Mouse (Mus musculus) CH12.LX (cell line): ENCODE results near the gene Irak4. TPM values are rescaled to one million over a fixed set of nuclear protein-coding genes. Genes with fewer than 3 reads are reported as not detected.

Experiments
- DNase-seq: peaks from one replicate; pipeline ENCODE4 v3.0.0-alpha.2; 2013; ENCODE audit errors: extremely low read depth
- H3K27ac ChIP-seq: 2 replicates; pipeline ENCODE4 v1.5.1; 2012; ENCODE audit warnings: low read depth, mild to moderate bottlenecking, control low read depth, moderate library complexity; ENCODE audit not compliant: insufficient read depth
- H3K27me3 ChIP-seq: replicated peaks from 2 replicates; pipeline ENCODE3; 2012; ENCODE audit warnings: inconsistent platforms
- H3K36me3 ChIP-seq, 2 experiments: replicated peaks in 1 of 2; 2 replicates each; pipeline versions ENCODE3 to v1.6.1; 2012; ENCODE audit warnings: inconsistent platforms in 1 of 2, low read length in 1 of 2, mild to moderate bottlenecking in 1 of 2, mixed read lengths in 1 of 2, moderate library complexity in 1 of 2; ENCODE audit not compliant: control insufficient read depth in 1 of 2, insufficient read depth in 1 of 2
- H3K4me1 ChIP-seq, 2 experiments: 2 replicates each; pipeline ENCODE4 v1.6.1; 2012; ENCODE audit warnings: inconsistent platforms in 1 of 2, moderate library complexity in 1 of 2; ENCODE audit not compliant: insufficient read depth in 2 of 2, control insufficient read depth in 1 of 2
- H3K4me2 ChIP-seq: 2 replicates; pipeline ENCODE4 v1.6.1; 2012; ENCODE audit warnings: low read depth, mild to moderate bottlenecking, control low read depth; ENCODE audit not compliant: poor library complexity, insufficient read depth, severe bottlenecking
- H3K4me3 ChIP-seq, 3 experiments: fragments of 150-350 bp in 1 of 3; sonication (generic) in 1 of 3; replicated peaks in 1 of 3; 2 replicates each; pipeline versions ENCODE3 to v1.5.1; 2011 to 2012; ENCODE audit warnings: low read depth in 2 of 3, low read length in 2 of 3, mild to moderate bottlenecking in 2 of 3, moderate library complexity in 2 of 3, control low read depth in 1 of 3, improper control_type of control experiment in 1 of 3, inconsistent platforms in 1 of 3, mixed read lengths in 1 of 3; ENCODE audit not compliant: poor library complexity in 1 of 3
- H3K79me2 ChIP-seq: replicated peaks from 2 replicates; pipeline ENCODE4 v1.6.1; 2012; ENCODE audit warnings: mild to moderate bottlenecking, moderate library complexity; ENCODE audit not compliant: control insufficient read depth, poor library complexity, insufficient read depth, severe bottlenecking; ENCODE audit errors: extremely low read depth
- H3K9ac ChIP-seq: 2 replicates; pipeline ENCODE4 v1.6.1; 2012; ENCODE audit warnings: low read depth, mild to moderate bottlenecking, control low read depth, moderate library complexity; ENCODE audit not compliant: insufficient read depth
- H3K9me3 ChIP-seq: replicated peaks from 2 replicates; pipeline ENCODE3; 2012; ENCODE audit warnings: low read length, inconsistent platforms, mixed read lengths
- BHLHE40 ChIP-seq: IDR thresholded peaks from 2 replicates; pipeline ENCODE4 v1.6.1; 2011; ENCODE audit warnings: mild to moderate bottlenecking, low read depth, low read length, improper control_type of control experiment
- CHD1 ChIP-seq: IDR thresholded peaks from 2 replicates; pipeline ENCODE4 v1.6.1; 2012; ENCODE audit warnings: low read depth, low read length, improper control_type of control experiment, inconsistent platforms
- CHD2 ChIP-seq: IDR thresholded peaks from 2 replicates; pipeline ENCODE4 v1.6.1; 2011; ENCODE audit warnings: low read length, improper control_type of control experiment
- CTCF ChIP-seq, 2 experiments: IDR thresholded peaks in 1 of 2; conservative IDR thresholded peaks in 1 of 2; 2 replicates each; pipeline ENCODE4 v1.5.1; 2011 to 2012; ENCODE audit warnings: low read depth in 2 of 2, low read length in 2 of 2, improper control_type of control experiment in 1 of 2, inconsistent platforms in 1 of 2, mild to moderate bottlenecking in 1 of 2, moderate library complexity in 1 of 2
- E2F4 ChIP-seq: IDR thresholded peaks from 2 replicates; pipeline ENCODE4 v1.6.1; 2011; ENCODE audit warnings: low read depth, low read length, improper control_type of control experiment; ENCODE audit not compliant: insufficient replicate concordance
- ELF1 ChIP-seq: IDR thresholded peaks from 2 replicates; pipeline ENCODE4 v1.6.1; 2014; ENCODE audit warnings: low read depth, mild to moderate bottlenecking, inconsistent platforms, low read length, improper control_type of control experiment
- EP300 ChIP-seq: IDR thresholded peaks from 2 replicates; pipeline ENCODE4 v1.6.1; 2011; ENCODE audit warnings: low read length, improper control_type of control experiment
- ETS1 ChIP-seq: conservative IDR thresholded peaks from 2 replicates; pipeline ENCODE4 v1.6.1; 2012; ENCODE audit warnings: low read depth, mild to moderate bottlenecking, inconsistent platforms, low read length, improper control_type of control experiment, moderate library complexity
- GABPA ChIP-seq: IDR thresholded peaks from 2 replicates; pipeline ENCODE4 v1.6.1; 2012; ENCODE audit warnings: low read depth, low read length, improper control_type of control experiment, inconsistent platforms; ENCODE audit not compliant: insufficient replicate concordance
- HCFC1 ChIP-seq: IDR thresholded peaks from 2 replicates; pipeline ENCODE4 v1.6.1; 2012; ENCODE audit warnings: low read depth, mild to moderate bottlenecking, inconsistent platforms, low read length, improper control_type of control experiment
- IRF4 ChIP-seq: IDR thresholded peaks from 2 replicates; pipeline ENCODE4 v1.6.1; 2014; ENCODE audit warnings: low read depth, mild to moderate bottlenecking, inconsistent platforms, low read length, improper control_type of control experiment
- JUN ChIP-seq: IDR thresholded peaks from 2 replicates; pipeline ENCODE4 v1.6.1; 2011; ENCODE audit warnings: low read depth, mild to moderate bottlenecking, low read length, improper control_type of control experiment, moderate library complexity; ENCODE audit not compliant: insufficient read depth
- JUND ChIP-seq: conservative IDR thresholded peaks from 2 replicates; pipeline ENCODE4 v1.6.1; 2011; ENCODE audit warnings: low read depth, low read length, improper control_type of control experiment
- KAT2A ChIP-seq: IDR thresholded peaks from 2 replicates; pipeline ENCODE4 v1.6.1; 2012; ENCODE audit warnings: low read length, improper control_type of control experiment, inconsistent platforms; ENCODE audit not compliant: insufficient replicate concordance
- MAFK ChIP-seq: IDR thresholded peaks from 2 replicates; pipeline ENCODE4 v1.6.1; 2011; ENCODE audit warnings: low read length, improper control_type of control experiment; ENCODE audit not compliant: insufficient replicate concordance
- MAX ChIP-seq: IDR thresholded peaks from 2 replicates; pipeline ENCODE4 v1.6.1; 2011; ENCODE audit warnings: low read length, improper control_type of control experiment
- MAZ ChIP-seq: IDR thresholded peaks from 2 replicates; pipeline ENCODE4 v1.6.1; 2012; ENCODE audit warnings: low read depth, mild to moderate bottlenecking, inconsistent platforms, low read length, improper control_type of control experiment, moderate library complexity
- MEF2A ChIP-seq: IDR thresholded peaks from 2 replicates; pipeline ENCODE4 v1.6.1; 2014; ENCODE audit warnings: low read depth, mild to moderate bottlenecking, inconsistent platforms, low read length, improper control_type of control experiment, borderline replicate concordance
- MXI1 ChIP-seq: IDR thresholded peaks from 2 replicates; pipeline ENCODE4 v1.6.1; 2011; ENCODE audit warnings: mild to moderate bottlenecking, low read depth, low read length, improper control_type of control experiment
- MYC ChIP-seq: IDR thresholded peaks from 2 replicates; pipeline ENCODE4 v1.6.1; 2011; ENCODE audit warnings: low read depth, mild to moderate bottlenecking, improper control_type of control experiment, low read length
- NRF1 ChIP-seq: IDR thresholded peaks from 2 replicates; pipeline ENCODE4 v1.6.1; 2014; ENCODE audit warnings: low read depth, mild to moderate bottlenecking, inconsistent platforms, low read length, improper control_type of control experiment, moderate library complexity
- PAX5 ChIP-seq: IDR thresholded peaks from 2 replicates; pipeline ENCODE4 v1.6.1; 2012; ENCODE audit warnings: low read length, inconsistent platforms, mixed read lengths
- POLR2A ChIP-seq: IDR thresholded peaks from 2 replicates; pipeline ENCODE4 v1.6.1; 2011; ENCODE audit warnings: low read depth, mild to moderate bottlenecking, improper control_type of control experiment, low read length
- POLR2AphosphoS2 ChIP-seq: IDR thresholded peaks from 2 replicates; pipeline ENCODE4 v1.6.1; 2011; ENCODE audit warnings: low read depth, low read length, improper control_type of control experiment
- RAD21 ChIP-seq: IDR thresholded peaks from 2 replicates; pipeline ENCODE4 v1.6.1; 2011; ENCODE audit warnings: low read depth, mild to moderate bottlenecking, low read length, improper control_type of control experiment, moderate library complexity
- RCOR1 ChIP-seq: conservative IDR thresholded peaks from 2 replicates; pipeline ENCODE4 v1.6.1; 2012; ENCODE audit warnings: low read depth, mild to moderate bottlenecking, inconsistent platforms, low read length, improper control_type of control experiment
- SIN3A ChIP-seq: IDR thresholded peaks from 2 replicates; pipeline ENCODE4 v1.6.1; 2012; ENCODE audit warnings: low read length, improper control_type of control experiment, inconsistent platforms
- SMC3 ChIP-seq: IDR thresholded peaks from 2 replicates; pipeline ENCODE4 v1.6.1; 2011; ENCODE audit warnings: low read depth, low read length, improper control_type of control experiment
- TBP ChIP-seq: conservative IDR thresholded peaks from 2 replicates; pipeline ENCODE4 v1.6.1; 2011; ENCODE audit warnings: low read depth, low read length, improper control_type of control experiment
- TCF12 ChIP-seq: IDR thresholded peaks from 2 replicates; pipeline ENCODE4 v1.6.1; 2014; ENCODE audit warnings: low read depth, mild to moderate bottlenecking, inconsistent platforms, low read length, improper control_type of control experiment
- UBTF ChIP-seq: IDR thresholded peaks from 2 replicates; pipeline ENCODE4 v1.6.1; 2012; ENCODE audit warnings: low read depth, mild to moderate bottlenecking, inconsistent platforms, low read length, improper control_type of control experiment, moderate library complexity
- USF1 ChIP-seq: IDR thresholded peaks from 2 replicates; pipeline ENCODE4 v1.6.1; 2014; ENCODE audit warnings: low read depth, mild to moderate bottlenecking, inconsistent platforms, low read length, improper control_type of control experiment
- USF2 ChIP-seq: conservative IDR thresholded peaks from 2 replicates; pipeline ENCODE4 v1.6.1; 2011; ENCODE audit warnings: low read depth, low read length, improper control_type of control experiment
- ZC3H11A ChIP-seq: IDR thresholded peaks from 2 replicates; pipeline ENCODE4 v1.6.1; 2012; ENCODE audit warnings: low read depth, mild to moderate bottlenecking, inconsistent platforms, low read length, improper control_type of control experiment
- ZKSCAN1 ChIP-seq: IDR thresholded peaks from 2 replicates; pipeline ENCODE4 v1.6.1; 2012; ENCODE audit warnings: low read depth, inconsistent platforms, low read length, improper control_type of control experiment, borderline replicate concordance
- ZMIZ1 ChIP-seq: IDR thresholded peaks from 2 replicates; pipeline ENCODE4 v1.6.1; 2012; ENCODE audit warnings: low read depth, mild to moderate bottlenecking, inconsistent platforms, low read length, improper control_type of control experiment
- ZNF384 ChIP-seq: IDR thresholded peaks from 2 replicates; pipeline ENCODE4 v1.6.1; 2012; ENCODE audit warnings: low read depth, low read length, improper control_type of control experiment, inconsistent platforms
- dilution Hi-C: fragments of 300-500 bp; cut with MboI; formaldehyde crosslinking; loops from 2 replicates; pipeline ENCODE4 v1.14.3; 2020; ENCODE audit warnings: low sequenced_read_pairs; ENCODE audit not compliant: extremely low pct_unique_long_range_greater_than_20kb, extremely low pct_ligation_motif_present
- in situ Hi-C: fragments of 300-500 bp; cut with MboI; formaldehyde crosslinking; loops from 3 replicates; pipeline ENCODE4 v1.14.3; 2019; ENCODE audit warnings: low sequenced_read_pairs, low pct_ligation_motif_present, low pct_unique_long_range_greater_than_20kb, mixed read lengths
- polyA plus RNA-seq: library from polyadenylated mRNA; unstranded; fragments of >175 nt; gene quantifications from 2 replicates; pipeline ENCODE4 v1.2.1, GENCODE M21; 2012; ENCODE audit warnings: low read depth; ENCODE audit not compliant: insufficient read length
- total RNA-seq, 2 experiments: library from RNA; depleted of rRNA; stranded (reverse); fragments of 300-350 nt in 1 of 2; fragments of >200 nt in 1 of 2; gene quantifications; 2 replicates each; pipeline ENCODE4 v1.2.3; 2012 to 2014

Irak4 gene
- total and polyA plus RNA-seq, 3 experiments: 7.6 to 15.3 (median 14.4) TPM

DNA sequence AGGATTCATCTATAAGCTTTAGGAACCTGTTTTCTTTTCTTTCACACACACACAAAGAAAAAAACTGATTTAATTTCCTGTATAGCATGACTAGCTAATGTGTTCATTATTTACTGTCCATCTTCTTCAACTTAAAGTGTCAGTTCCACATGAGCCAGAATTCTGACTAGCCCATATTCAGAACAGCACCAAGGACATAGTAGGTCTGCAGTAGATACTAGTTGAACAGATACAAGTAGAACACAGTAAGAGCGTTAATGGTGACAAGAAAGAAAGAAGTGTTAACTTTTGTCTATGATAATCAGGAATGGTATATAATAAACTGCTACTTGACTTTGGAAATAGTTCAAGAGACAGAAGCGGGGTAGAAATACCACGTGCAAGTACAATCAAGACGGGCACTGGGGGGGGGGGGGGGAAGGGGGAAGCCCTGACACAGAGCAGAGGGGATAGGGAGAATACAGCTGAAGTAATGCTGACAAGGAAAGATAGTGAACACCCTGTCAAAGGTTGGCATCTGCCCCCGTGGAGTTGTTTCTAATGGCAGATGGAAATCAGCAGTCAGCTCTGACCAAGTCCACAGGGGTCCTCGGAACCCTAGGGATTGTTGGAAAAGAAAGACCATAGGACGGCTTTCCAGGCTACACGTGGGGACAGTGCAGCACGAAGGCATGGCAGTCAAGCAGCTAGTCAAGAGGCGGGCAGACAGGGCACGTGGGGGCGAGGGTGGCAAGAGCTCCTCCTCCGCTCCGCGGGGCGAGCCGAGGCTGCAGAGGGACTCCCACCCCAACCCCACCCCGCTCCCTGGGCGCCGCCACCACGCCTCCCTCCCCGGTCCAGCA, 655 bp upstream of the Irak4 start:
- peak overlapping the region; percentile 34; the same call in 1 of the 2 replicates for H3K27ac ChIP-seq

GRCm38 (mm10) chr15:94544052-94544636, 701 bp downstream of the Irak4 start:
- dilution Hi-C loops: no loop called here
- Histone ChIP-seq H3K4me1 (peaks cover 7 to 36% of the 10 kb centered on the region in 2 experiments; a peak in 3 of 4 replicates), H3K9ac (peak overlapping the region; percentile 53), H3K4me2 (peak overlapping the region; percentile 96), H3K9me3 (no peaks in the 10 kb centered on the region)
- TF ChIP-seq ZNF384: no peak; the same call in 1 of the 2 replicates
- TF ChIP-seq, all 38 proteins: peak for 0
- Histone ChIP-seq H3K4me3 (peak overlapping the region; percentile 79 to 98 (median 87)), H3K27ac (peak overlapping the region; percentile 33; the same call in 1 of the 2 replicates), H3K27me3 (no peaks in the 10 kb centered on the region), H3K79me2 (no peaks in the 10 kb centered on the region), H3K36me3 (peaks cover 5 to 36% of the 10 kb centered on the region in 2 experiments)
- DNase-seq: no peak
- in situ Hi-C loops: loop anchor here (10.0 to 25.0 kb wide), 4 partner anchors 51 to 1007 kb away; no protein-coding TSS in a partner anchor

More for the DNA sequence above, 655 bp upstream of the Irak4 start:
- dilution Hi-C loops (no loop called here), in situ Hi-C loops (loop anchor here (10.0 to 25.0 kb wide), 4 partner anchors 52 to 1005 kb away; no protein-coding TSS in a partner anchor)
- Histone ChIP-seq H3K79me2 (no peaks in the 10 kb centered on the region), H3K4me1 (peaks cover 12 to 49% of the 10 kb centered on the region in 2 experiments), H3K9ac (peak overlapping the region; percentile 64), H3K27me3 (no peaks in the 10 kb centered on the region), H3K9me3 (no peaks in the 10 kb centered on the region), H3K36me3 (peaks cover 0 to 34% of the 10 kb centered on the region in 2 experiments), H3K4me2 (peak overlapping the region; percentile 99), H3K4me3 (peak overlapping the region; percentile 44 to 98 (median 79))
- TF ChIP-seq MAFK (no peak), IRF4 (no peak), UBTF (no peak), E2F4 (no peak; the same call in 1 of the 2 replicates), POLR2AphosphoS2 (no peak), PAX5 (no peak), USF2 (no peak; the same call in 1 of the 2 replicates), JUN (no peak), CHD2 (no peak), BHLHE40 (0 out of 2 replicates have a peak, but pooled peaks have one; percentile 29), EP300 (no peak), MAX (peak; percentile 96), MAZ (no peak), MYC (peak; percentile 97), NRF1 (no peak), GABPA (no peak), MXI1 (peak; percentile 97), MEF2A (no peak), ZMIZ1 (no peak), HCFC1 (no peak), USF1 (peak; percentile 57), ZC3H11A (no peak), CTCF (conservative IDR thresholded peaks at IDR 0.05 in 1 of 2, IDR thresholded peaks at IDR 0.05 in 1 of 2; ENCODE audit: low read depth in 2 of 2, low read length in 2 of 2) (no peak), RCOR1 (no peak), SIN3A (no peak; the same call in 1 of the 2 replicates), TBP (no peak), RAD21 (no peak), TCF12 (no peak), POLR2A (no peak), CHD1 (no peak), KAT2A (no peak), ETS1 (no peak), ELF1 (no peak), JUND (no peak), ZNF384 (no peak), ZKSCAN1 (peak; percentile 73), SMC3 (no peak)
- no peak for DNase-seq
